Mouse (Mus musculus): ENCODE data around the gene Mcu.

Gene Mcu

DNA sequence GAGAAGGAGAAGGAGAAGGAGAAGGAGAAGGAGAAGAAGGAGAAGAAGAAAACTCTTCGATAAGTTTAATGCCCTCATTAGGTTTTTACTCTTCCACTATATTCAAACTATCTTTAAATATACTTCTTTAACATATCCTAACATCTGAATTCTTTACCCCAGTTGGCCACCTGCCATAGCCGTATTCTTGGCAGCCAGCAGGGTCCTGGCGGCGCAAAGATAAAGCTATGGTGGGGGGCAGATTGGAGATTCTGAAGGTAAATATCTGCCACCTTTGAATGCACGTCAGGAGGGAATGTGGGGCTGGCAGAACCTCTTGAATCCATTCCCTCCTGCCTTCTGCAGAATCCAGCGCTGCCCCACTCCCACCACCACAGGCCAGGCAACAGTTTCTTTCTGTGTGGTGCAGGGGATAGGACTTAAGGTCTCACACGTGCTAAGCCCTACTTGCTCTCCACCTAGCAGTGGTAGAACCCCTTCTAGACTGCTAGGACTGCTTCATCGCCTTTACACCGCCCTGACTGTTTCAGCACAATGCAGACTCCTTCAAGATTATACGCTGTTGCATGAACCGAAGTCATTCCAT, 11.5 kb downstream of the Mcu start:
- no peak for DNase-seq

DNA sequence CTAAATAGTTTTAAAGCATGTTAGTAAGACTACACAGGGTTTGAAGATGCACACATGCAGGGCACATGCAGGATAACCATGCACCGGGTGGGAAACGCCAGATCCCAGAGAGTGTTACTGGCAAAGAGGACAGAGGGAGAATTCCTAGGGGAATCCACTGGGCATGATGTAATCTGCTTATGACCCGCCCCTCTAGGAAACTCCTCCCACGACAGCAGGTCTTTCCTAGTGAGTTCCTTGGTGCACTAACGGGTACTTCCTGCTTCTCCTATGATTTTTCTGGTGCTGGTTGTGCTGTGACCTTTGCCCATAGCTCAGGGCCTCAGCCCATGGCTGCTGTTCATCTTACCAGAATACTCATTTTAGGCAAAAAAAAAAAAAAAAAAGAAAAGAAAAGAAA, 12.6 kb downstream of the Mcu start:
- DNase-seq: no peak

DNA sequence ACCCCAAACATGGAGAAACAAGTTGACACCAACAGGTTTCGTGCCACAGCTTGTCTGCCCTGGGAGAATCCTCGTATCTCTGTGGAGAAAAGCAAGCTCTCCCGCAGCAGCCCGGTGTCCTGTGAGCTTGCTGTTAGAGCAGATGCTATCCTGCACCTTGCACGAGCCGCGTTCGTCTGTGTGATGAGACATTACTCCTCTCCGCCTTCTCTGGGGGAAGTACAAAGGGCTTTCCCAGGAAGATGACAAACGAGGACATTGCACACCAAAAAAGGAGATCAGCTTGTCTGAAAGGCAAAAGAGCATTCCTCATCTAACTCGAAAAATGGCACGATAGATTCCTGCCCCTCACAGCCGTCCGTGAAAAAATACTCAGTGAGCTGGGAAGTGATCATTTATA, 13.6 kb downstream of the Mcu start:
- peak; percentile 63 to 64 for DNase-seq

DNA sequence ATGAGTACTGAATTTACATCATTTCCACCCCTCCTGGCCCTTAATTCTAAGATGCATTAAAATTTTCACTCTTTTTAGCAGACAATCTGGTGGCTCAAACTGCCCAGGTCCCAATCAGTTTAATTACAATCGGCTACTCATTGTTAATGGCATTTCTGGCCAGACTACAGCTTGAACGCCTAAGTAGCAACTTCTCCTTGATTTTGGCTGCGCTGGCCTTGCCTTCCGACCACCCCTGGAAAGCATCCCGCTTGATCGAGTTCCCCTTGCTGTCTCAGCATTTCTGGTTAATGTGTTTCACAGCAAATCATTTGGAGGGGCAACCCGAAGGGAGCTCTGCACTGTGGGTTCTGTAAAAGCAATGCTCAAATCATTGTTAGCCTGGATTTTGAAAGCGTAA, 14.4 kb downstream of the Mcu start:
- DNase-seq: peak; percentile 30 to 56

GRCm38 (mm10) chr10:59600516-59600915, 16.0 kb downstream of the Mcu start:
- DNase-seq: no peak

GRCm38 (mm10) chr10:59593826-59594570, 22.5 kb downstream of the Mcu start:
- DNase-seq: peak; percentile 97

DNA sequence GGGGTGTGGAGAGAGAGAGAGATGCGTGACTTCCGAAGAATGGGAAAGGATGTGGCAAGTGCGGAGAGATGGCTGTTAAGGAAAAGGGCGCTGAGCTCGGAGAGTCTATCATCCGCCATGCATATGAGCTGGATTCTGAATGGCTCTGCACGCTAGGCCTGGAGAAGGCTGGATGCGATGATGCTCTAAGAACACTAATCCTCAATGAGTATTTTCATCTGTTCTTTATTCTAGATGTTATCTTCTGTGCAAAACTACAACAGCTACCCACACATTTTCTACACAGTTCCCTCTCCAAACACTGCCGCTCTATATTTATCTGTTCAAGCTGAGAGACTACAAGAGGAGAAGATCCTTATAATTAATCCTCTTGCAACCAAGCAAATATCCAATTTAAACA, 25.9 kb downstream of the Mcu start:
- no peak for DNase-seq

GRCm38 (mm10) chr10:59589856-59590255, 26.6 kb downstream of the Mcu start:
- DNase-seq: no peak

- no peak for DNase-seq
These were observed 27.1 kb downstream of the Mcu start for GRCm38 (mm10) chr10:59589420-59589819.

DNA sequence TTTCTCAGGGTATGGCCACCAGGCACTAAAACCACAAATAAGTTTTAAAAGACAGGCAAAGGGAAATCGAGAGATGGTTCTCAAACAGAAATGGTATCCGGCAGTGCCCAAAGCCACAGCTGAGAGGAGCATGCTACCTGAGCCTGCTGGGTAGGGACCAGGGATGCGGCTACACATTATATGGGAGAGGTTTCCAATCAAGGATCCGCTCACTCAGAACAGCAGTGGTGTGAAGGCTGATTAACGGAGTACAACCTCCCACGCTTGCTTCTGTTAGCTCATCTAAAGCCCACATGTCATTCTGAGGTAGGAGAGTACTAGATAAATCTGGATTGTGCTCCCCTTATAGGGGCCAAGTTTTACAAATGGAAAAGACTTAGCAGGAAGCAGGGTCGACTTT, 28.4 kb downstream of the Mcu start:
- no peak for DNase-seq

DNA sequence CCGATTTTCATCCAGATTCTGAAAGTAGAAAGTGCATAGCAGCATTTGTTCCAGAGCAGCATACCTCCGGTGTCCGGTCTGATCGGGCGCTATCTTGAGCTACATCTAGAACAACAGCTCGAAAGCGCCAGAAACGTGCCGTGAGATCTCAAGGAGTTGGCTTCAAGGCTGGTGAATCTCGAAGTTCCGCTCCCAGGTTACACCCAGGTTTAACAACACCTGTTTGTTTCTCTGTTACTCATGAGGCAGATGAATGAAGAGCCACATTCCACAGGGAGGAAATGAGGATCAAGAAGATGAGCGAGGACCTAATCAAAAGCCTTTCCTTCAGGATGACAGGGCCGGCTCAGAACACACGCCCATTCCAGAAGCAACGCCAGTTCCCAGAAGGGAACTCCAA, 29.7 kb downstream of the Mcu start:
- no peak for DNase-seq

DNA sequence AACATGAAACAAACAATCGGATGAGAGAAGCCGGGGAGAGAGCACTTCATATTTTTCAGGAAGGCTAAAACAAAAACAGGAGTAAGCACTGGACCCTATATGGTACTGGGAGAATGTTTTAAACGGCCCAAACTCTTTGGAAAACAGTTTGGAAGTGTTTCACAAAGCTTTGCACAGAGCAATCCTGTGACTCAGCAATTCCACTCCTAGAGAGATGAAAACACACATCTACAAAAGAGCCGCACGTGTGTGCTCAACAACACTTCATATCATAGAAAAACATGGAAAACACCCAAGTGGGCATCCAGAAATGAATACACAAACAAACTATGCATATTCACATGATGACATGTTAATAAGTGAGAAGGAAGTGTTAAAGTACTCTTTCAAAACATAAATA, 30.9 kb downstream of the Mcu start:
- no peak for DNase-seq

- no peak for DNase-seq
These were observed 34.5 kb downstream of the Mcu start for GRCm38 (mm10) chr10:59581826-59582543.

GRCm38 (mm10) chr10:59580593-59581149, 35.8 kb downstream of the Mcu start:
- DNase-seq: no peak

GRCm38 (mm10) chr10:59579645-59580044, 36.8 kb downstream of the Mcu start:
- no peak for DNase-seq

- DNase-seq: no peak
These were observed 38.4 kb downstream of the Mcu start for GRCm38 (mm10) chr10:59577871-59578801.

DNA sequence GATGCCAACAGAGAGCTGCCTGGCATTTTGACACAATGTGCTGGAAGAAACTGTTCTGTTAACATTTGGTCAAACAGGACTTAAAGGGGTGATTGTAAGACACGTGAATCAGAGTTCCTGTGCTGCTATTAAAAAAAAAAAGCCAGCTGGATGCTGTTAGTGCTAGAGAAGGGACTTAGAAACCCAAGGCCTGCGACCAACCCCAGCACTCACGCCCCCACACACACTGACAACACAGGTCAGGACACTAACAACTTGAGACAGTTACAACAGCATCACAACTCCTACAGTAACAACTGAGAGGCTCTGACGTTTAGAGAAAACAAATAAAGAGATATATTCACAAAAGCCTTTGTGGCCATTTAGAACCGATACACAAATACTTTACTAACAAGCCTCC, 40.2 kb downstream of the Mcu start:
- DNase-seq: no peak

- DNase-seq: no peak
These were observed 44.5 kb downstream of the Mcu start for GRCm38 (mm10) chr10:59571964-59572363.

DNA sequence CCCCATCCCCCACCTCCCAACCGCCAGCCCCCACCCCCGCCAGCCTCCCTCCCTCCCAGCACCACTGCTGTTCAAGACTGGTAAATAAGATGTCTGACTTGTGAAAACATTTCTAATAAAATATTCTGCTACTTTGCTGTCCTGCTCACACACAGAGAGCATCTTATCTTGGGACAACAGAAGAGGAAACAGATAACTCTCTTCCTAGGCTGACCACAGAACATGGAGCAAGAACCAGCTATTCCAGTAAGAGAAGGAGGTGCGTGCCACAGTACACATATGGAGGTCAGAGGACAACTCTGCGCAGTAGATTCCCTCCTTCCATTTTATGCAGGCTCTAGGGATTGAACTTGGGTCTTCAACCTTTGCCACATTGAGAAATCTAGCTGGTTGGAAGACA, 45.2 kb downstream of the Mcu start:
- no peak for DNase-seq

DNA sequence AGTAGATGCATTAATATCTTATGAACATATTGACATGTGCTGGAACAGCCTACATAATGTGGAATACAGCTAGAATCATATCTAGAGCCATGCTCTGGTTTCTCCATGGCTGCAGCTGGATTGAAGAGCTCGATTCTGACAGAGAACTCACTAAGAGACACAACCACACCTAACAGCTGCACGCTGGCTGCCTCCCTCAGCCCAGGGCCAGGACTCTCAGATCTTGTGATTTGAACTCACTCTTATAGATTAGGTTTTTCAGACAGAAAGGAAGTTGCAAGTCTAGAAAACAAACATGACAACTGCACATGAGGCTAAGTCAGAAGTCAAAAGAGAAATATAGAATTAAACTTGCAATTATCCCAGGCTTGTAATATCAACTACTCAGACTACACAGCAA, 45.7 kb downstream of the Mcu start:
- DNase-seq: no peak

DNA sequence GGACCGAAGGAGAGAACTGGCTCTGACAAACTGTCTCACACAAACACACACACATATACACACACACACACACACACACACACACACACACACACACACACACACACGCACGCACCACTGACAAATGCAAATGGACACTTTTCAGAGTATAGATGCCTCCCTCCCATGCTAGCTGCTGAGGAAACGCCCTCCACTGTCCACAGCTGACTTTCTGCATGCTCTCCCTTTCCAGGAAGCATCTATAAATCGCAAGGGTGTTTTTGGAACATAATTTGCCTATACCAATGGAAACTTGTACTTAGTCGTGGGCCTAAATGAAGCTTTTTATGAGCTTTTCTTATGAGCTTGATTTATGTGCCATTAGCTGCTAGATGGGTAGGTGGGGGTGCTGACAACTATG, 46.1 kb downstream of the Mcu start:
- no peak for DNase-seq

DNA sequence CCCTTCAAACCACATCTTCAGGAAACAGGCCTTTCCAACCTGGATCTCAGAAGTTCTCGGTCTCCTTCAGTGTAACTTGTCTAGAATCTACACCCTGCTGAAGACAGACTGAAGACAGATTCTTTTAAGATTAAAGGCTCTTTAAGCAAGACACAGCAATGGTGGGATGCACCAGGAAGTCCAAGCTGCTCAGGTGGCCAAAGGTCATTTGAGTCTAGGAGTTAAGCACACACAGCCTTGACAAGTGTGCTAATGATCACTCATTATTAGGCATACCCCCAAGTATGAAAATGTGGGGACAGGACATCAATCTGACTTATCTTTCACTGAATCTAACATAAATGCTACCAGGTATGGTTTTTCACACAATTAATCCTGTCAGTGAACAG, 47.0 kb downstream of the Mcu start:
- DNase-seq: no peak
